Mouse (Mus musculus) MEL-GATA-1-ER (cell line): Measurements from ENCODE around the gene Txnrd1.

Source experiments
- DNase-seq: peaks from one replicate; pipeline ENCODE4 v3.0.0-alpha.2; 2012; ENCODE audit warnings: low read depth; ENCODE audit errors: extremely low read depth

The Txnrd1 gene

DNA sequence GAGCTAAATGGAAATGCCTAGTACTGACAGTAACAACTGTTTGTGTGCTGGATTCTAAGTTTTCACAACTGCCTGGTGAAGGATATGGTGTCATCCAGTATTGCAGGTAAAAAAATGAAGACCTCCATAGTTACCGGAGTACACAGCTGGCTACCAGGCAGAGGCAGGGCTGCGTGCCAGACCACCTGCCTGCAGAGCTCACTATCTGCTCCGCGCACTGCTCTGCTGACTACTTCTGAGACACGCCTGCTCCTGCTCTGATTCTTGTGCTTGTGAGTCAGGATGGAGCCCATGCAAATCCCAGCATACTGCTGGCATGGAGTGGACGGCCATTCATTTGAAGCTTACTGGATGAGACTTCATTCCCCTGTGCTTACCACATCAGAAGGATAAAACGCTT is 30.1 kb downstream of the Txnrd1 start:
- DNase-seq: no peak

DNA sequence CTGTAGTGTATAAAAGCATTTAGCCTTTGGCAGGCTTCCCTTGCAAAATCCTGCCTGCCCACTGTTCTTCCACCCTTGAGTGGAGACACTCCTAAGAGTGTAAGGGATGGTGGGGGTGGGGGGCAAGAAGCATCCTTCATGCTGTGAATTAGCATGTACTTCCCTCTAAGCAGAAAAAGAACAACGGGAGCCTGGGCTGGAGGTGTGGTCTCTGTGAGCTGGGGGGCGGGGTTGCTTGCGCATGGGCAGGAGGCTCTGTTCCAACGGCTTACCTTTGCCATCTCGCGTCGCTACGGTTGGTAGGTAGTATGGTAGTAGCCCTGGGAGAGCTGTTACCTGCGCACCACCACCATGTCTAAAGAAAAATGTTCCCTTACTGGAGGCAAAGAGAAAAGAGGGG is 32.6 kb downstream of the Txnrd1 start, which contains the start of gene Eid3:
Gene Eid3, plus strand, starts transcription at position 271 of the 400 bp plus-strand sequence.
- no peak for DNase-seq

DNA sequence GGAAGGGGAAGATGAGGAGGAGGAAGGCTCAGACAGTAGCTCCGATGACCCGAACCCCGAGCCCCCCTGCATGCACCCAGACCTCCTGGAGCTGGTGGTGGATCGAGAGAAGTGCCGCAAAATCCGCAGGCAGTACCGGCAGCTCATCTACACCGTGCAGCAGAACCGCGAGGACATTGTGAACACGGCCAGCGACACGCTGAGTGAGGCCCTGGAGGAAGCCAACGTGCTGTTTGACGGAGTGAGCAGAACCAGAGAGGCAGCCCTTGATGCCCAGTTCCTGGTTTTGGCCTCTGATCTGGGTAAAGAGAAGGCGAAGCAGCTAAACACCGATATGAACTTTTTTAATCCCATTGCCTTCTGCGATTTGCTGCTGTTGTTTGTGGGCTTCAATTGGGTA is 33.1 kb downstream of the Txnrd1 start:
- no peak for DNase-seq

DNA sequence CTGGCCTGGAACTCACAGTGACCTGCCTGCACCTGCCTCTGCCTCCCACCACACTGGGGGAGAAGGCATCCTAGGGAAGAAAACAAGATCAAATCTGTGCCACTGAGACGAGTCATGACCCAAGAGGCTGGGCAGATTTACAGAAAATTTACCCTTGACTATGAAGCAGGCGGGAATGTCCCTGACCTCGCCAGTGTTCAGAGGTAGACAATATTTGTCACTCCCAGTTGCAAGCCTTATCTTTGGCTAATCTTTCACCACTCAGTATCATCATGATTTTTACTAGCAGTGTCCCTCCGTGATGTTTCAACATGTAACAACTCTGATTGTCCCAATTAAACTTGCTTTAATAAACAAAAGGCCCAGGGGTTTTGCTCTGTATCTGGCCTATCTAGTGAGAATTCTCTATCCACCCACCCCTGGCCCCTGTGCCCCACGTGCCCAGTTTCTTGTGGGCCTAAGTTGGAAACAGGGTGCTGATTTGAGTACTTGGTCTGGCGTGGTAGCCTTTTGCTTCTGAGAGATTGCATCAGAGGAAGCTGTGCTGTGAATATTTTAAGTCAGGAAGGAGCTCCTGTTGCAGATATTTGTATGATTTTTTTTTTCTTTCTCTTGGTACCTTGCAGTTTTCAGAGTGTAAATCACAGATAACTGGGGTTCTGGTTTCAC is 34.8 kb downstream of the Txnrd1 start:
- no peak for DNase-seq

DNA sequence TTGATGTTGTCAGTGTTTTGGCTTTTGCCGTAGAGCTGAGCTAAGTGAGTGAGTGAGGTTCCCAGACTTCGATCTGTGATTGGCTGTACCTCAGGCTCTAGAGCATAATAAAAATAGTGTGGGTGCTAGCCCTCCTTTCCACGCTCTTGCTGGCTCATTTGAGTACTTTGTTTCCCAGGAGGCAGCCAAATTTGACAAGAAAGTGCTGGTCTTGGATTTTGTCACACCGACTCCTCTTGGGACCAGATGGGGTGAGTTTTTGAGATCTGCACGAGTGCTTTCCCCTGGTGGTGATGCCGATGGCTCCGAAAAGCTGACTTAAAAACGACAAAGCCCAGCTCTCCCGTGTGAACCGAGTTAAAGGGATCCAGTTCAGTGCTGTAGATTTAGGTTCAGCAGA is 41.7 kb downstream of the Txnrd1 start:
- no peak for DNase-seq

DNA sequence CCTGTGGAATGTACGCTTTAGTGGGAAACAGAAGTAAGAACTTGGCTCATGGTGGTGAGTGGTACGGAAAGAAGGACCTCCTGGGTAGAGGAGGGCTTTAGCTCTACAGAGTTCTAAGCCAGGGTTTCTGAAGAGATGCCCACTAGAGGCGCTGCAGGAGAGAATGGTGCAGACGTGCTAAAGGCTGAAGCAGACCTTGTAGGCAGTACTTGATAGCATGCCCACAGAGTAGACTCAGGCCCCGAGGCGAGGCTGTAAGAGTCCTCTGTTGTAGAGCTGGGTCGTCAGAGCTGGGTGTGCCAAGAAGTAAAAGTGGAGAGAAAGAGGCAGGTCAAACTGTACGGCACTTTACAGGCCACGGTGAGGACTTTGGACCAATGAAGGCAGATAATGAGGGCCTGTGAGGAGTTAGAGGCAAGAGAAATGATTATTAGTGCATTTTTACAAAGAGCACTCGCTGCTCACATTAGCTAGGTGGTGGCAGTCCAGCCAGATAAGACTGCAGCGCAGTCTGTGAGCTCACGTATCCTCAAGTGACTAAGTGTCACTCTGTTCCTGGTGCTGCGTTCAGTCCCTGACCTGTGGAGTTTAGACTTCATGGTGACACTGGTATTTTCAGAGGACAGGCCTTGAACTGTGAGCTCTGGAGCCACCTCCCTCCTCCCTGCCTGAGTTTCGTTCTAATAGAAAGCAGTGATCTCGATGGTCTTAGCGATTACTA is 42.5 kb downstream of the Txnrd1 start:
- no peak for DNase-seq

DNA sequence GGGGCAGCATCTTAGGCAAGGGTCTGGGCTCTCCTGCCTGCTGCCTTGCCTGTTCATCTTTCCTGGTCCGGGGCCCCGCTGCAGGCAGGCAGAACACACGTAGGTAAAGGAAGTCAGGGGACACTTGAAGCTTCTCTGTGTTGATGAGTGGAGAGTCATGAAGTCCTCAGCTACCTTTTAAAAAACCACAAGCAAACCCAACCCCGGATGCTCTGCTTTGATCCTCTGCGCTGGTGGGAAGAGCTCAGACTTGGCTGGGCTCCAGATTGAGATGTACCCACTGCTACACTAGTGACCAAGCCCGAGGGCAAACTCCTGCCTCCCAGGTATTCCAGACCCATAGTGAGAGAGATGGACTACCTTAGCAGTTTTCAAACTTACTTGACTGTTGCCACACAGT is 53.6 kb downstream of the Txnrd1 start:
- no peak for DNase-seq

DNA sequence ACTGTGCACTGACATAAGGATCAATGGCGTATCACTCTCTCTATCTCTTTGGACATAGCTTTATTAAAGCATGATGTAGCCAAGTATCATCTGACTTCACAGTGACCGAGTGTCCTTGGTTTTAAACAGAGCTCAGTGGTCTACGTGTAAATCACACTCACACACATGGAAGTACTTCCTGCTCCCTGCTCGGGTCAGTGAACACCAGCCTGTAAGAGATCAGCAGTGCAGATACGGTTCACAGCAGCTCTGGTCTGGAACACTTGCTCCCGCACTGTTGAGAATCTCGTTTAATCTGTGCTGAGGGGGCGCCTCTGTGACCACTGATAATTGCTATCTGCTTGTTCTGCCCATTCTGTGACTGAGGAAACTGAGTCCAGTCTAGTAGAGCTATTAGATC is 54.8 kb downstream of the Txnrd1 start:
- DNase-seq: no peak

DNA sequence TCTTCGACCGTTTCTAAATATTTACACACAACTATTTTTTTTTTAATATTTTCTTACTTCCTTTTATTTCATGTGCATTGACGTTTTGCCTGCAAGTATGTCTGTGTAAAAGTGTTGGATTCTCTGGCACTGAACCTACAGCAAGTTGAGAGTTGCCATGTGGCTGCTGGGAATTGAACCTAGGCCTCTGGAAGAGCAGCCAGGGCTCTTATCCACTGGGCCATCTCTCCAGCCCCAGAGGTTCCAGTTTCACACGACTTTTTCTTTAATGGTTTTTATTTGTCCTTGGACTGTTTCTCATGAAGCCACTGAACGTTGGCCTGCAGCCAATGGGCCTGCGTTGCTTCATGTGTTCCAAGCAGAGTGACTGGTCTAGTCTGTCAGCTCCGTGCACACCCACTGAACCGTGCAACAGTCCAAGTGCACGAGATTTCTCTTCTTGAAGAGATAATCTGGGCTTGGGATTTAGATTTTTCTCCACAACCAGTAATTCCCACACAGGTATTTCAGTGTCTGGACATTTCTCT is 55.8 kb downstream of the Txnrd1 start:
- DNase-seq: no peak

DNA sequence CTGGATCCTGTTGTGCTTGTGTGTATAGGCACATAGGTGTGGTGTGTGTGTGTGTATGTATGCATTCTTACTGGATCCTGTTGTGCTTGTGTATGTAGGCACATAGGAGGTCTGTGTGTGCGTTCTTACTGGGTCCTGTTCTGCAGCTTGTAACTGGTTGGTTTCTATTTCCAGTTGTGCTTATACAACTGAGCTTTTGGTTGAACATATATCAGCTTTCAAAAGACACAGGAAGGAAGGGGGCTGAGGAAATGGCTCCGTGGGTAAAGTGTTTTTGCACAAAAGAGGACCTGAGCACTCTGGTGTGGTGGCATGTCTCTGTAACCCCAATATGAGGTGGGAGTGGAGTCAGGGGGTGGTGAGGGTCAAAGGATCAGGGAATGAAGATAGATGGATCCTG is 57.2 kb downstream of the Txnrd1 start:
- DNase-seq: no peak

DNA sequence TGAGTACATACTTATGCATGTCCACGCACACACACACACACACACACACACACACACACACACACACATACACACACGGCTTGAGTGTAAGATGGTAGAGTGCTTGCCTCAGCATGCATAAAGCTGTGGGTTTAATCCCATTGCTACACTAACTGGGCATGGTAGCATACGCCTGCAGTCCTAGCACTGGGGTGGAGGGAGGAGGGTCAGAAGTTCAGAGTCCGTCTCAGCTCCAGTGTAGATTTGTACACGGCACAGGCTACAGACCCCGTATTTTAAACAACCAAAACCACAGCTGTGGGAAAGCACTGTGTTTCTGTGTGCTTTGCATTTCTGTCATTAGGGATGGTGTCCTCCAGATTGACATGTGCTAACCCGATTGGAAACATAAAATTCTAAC is 57.7 kb downstream of the Txnrd1 start:
- no peak for DNase-seq

DNA sequence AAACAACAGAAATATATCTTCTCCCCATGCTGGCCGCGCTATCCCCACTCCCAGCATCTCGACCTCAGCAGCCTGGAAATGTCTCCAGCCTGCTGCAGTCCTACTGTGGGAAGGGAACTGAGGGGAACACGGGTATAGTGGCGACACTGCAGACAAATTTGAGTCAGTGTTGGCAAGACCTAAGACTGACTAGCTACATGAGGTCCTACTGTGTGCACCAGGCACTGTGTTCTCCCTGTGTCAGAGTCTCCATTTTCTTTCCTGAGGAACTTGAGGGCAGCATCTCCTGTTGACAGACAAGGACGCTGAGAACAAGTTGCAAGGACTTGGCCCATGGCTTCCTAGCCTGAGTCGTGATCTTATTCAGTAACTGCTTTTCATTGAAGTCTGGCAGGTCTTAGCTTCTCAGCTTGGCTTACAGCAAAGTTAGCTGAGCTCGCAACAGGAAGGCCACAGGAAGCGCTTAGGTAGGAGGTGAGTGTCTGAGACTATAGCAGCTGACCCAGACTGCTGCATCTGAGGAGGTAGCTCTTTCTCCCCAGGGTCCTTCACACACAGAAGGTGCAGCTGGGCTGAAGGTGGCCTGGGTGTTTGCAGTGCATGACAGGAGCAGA is 58.8 kb downstream of the Txnrd1 start:
- DNase-seq: no peak

DNA sequence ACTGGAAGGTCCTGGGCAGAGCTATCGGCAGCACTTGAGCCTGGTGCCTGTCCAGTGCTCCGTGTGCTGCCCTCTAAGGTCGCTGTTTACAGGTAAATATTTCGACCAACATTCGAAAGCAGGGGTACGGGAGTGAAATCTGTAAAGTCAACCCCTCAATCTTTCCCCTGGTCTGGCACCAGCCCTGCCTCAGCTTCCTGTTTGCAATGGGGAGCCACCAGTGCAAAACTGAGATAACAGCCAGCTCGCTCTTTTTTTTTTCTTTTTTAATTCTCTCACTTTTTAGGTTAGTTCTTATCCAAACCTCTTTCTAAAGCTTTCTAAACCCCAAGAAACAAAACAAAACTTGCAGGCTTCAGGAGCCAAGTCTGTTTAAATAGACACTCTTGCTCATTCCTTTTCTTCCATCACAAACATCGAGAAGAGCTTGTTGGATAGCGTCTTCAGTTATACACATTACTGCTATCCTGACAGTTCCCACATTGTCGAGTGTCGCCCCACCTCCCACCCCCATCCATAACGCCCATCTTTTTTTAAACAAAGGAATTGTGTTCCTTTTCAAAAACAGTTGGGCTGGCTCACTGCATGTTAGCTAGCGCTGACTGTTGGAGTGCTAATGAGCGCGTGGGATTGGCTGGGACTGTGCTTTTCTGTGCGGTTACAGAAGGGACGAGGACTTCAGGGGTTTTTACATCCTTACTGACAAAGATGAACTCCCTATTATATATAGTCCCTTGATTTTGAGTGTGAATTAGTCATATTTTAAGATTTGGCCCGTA is 60.3 kb downstream of the Txnrd1 start:
- DNase-seq: peak; percentile 56

DNA sequence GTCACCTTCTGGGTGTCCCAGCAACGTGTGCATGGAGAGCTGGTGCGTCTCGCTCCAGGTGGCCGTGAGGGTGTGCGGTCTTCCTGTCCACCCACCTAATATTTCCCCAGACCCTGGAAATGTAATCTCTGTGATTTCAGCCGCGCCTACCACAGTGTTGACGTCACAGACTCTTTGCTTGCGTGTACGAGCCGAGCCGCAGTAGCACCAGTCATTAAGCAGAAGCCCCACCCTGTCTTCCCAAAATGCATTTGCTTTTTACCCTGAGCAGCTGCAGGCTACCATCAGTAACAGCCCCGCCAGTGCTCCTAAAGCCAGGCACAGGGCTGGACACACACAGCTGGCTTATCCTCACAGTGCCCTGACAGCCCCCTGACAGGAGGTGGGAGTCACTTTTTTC is 64.2 kb downstream of the Txnrd1 start:
- DNase-seq: no peak

DNA sequence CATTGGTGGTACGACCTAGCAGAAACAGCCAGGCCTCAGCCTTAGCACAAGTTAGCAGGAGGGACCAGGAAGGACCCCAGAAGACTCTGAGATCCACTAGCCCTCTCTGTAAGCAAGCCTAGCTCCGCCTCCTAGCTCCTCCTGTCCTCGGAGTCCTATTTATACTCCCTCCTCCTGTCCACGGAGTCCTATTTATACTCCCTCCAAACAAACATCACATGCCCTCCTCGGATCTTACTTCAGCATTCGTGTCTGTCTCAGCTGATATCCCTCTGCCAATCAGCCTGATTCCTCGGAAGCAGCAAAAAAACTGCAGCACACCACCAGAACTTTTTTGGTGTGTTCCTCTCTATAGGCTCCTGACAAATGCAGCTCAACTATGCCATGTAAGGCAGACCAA is 65.1 kb downstream of the Txnrd1 start:
- DNase-seq: no peak

DNA sequence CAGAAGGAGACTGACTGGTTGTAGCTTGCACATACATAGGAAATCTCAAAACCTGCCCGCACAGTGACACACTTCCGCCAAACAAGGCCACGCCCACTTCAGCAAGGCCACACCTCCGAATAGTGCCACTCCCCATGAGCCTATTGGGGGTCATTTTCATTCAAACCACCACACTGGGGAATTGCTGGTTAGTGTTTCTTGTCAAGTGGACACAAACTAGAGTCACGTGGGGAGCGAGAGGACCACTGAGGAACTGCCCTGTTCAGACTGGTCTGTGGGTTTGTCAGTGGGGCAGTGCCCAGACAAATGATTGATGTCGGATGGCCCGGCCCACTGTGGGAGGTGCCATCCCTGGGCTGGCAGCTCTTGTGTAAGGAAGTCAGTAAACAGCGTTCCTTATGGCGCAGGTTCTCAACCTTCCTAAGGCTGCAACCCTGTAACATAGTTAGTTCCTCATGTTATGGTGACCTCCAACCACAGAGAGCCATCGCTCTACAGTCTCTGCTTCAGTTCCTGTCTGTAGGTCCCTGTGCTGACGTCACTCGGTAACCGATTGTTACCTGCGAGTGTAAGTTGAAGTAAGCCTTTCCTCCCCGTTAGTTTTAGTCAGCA is 66.2 kb downstream of the Txnrd1 start:
- no peak for DNase-seq

DNA sequence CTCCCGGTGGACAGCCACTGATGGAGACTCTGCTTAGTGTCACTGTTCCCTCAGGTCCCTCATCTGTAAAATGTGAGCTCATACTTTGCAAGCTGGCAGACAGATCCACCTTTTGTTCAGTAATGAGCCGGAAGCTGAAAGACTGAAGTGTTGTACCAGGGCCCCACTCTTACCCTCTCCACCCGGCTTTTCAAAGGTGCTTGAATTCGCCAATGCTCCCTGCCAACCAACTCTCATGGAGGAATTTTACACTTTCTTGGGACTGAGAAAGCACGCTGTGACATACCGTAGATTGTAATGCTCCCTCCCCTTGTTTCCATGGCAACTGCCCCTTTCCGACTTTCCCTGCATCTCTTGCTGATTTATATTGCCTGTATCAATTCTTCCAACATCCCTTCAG is 66.8 kb downstream of the Txnrd1 start:
- DNase-seq: no peak

DNA sequence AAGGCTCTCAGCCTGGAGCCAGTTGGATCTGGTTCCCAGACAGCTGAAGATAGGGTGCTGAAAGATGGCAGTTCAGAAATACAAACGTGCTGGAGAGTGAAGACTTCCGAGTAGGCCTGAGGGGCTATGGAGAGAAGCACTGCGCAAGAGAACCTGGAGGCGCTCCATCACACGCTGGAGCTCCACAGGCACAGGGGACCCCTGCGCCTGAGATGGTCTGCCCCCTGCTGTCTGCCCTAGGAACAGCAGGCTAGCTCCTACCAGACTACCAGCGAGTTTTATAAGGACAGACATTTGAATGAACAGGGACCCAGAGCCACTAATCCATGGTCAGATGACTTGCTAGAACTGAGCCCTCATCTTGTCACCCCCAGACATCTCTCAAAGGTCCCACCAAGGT is 67.7 kb downstream of the Txnrd1 start:
- DNase-seq: peak; percentile 54

DNA sequence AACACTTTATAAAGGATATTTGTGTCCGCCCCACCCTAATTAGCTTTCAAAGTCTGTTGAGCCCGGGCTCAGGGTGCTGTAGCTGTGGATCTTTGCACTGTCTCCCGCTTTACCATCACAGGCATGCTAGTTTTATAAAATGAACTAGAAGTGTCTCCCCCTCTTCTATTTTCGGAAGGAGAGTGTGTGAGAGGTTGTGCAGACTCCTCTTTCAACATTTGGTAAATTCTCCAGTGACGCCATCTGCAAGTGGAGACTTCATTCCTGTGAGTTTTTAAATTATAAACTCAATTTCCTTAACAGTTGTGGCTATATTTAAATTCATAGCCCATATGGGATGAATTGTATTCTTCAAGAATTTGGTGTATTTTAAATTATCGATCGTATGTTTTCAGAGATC is 74.8 kb downstream of the Txnrd1 start:
- no peak for DNase-seq

DNA sequence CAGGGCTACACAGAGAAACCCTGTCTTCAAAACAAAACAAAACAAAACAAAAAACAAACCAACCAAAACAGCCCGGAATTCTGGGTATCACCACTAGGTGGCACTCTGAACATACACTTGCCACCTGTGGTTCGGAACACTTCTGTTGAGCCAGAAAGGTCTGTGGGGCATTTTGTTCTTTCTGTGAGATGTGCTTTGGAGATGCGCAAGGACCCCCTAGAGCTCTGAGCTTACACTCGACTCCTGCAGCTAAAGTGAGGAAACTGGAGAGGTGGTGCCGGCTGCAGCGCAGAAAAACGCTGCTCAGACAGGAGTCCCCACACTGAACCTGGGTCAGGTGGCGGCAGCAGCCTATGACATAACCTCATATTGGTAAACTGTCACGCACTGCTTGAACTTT is 75.6 kb downstream of the Txnrd1 start:
- peak; percentile 50 for DNase-seq

DNA sequence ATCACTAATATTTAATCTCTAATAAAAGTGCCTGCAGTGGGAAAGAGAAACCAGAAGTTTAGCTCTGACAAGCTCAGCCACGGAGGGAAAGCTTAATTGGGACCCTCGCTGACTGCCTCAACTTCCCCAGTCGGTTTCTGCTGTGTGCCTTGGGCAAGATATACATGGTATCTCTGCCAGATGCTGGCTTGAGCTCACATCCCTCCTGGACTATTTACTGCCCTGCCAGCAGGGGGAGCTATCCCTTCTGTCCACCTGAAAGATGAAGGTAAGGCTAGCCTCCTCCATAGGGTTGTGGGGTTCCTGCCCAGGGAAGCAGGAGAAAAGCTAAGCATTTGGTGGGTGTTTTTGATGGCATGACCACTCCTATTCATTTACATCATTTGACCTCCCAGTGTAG is 76.4 kb downstream of the Txnrd1 start:
- no peak for DNase-seq
